Mouse (Mus musculus): Measurements from ENCODE around the gene Oas3. TPM values are rescaled to one million over a fixed set of nuclear protein-coding genes. Genes with fewer than 3 reads are reported as not detected.
"Not testable (repeated sequence)": the region's sequence is repeated elsewhere in the genome, so short reads cannot be mapped to it uniquely, and the experiment has no call there.

The Oas3 gene
- total RNA-seq (2017): 72.6 and 77.3 TPM in 2 replicates

DNA sequence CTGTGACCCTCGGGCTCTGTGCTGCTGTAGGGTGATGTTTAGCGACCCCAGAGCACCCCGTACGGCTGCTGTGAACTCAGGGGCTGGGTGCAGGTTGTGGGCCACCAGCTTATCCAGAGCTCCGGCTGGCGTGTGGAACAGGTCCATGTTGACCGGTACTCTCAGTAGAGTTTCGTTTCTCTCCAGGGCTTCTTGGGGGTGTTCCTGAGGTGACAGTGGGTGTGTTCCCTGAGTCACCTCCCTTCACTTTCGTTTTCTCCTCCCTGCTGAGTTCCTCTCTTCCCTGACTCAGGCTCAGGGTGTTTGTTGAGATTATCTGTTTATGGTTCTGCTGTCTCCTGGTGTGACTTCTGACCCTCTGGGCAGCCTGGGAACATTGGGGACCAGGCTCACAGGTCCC is at the start of gene Oas3:
Gene Oas3, minus strand, starts transcription at position 184 of the 400 bp plus-strand sequence.
- peak; percentile 62 for ATAC-seq (ENCODE audit: extremely low read depth, insufficient number of reproducible peaks, low FRiP score, poor library complexity, severe bottlenecking)

DNA sequence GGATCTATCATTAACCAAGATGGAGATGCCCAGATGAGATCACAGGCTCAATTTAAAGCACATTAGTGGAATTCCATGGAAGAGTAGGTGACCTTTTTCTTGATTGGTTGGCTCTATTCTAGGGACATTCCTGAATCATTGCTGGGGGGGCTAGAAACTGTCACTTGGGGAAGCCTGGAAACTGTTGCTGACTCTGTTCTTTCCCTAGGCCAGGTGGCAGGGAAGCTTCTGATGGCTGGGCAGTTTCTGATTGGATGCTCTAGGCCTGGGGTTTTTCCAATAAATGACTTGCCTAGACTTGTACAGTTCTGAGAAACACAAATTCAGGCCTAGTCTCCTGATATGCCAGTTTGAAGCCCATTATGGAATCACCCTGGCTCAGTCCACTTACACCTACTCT is 41.5 kb upstream of the Oas3 start:
- ATAC-seq (ENCODE audit: extremely low read depth, insufficient number of reproducible peaks, low FRiP score, poor library complexity, severe bottlenecking): no peak

DNA sequence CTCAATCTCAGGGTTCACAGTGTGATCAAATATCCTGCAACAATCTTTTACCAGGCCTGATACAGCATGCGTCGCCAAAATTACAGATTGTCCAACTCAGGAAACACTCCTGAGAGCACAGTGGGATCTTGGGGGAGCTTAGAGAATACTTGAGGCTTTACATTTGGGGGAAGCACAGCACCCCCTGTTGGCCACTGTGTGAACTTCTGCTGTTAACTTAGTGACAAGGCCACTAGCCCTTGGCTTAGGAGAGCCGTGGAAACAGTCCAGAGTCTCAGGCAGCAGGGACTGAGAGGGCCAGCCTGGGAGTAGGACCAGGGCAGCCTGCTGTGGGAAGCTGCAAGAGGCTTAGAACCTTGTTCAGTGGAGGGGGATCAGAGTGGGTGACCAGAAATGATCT is 38.5 kb upstream of the Oas3 start:
- ATAC-seq (ENCODE audit: extremely low read depth, insufficient number of reproducible peaks, low FRiP score, poor library complexity, severe bottlenecking): 0 out of 2 replicates have a peak, but pooled peaks have one; percentile 32

DNA sequence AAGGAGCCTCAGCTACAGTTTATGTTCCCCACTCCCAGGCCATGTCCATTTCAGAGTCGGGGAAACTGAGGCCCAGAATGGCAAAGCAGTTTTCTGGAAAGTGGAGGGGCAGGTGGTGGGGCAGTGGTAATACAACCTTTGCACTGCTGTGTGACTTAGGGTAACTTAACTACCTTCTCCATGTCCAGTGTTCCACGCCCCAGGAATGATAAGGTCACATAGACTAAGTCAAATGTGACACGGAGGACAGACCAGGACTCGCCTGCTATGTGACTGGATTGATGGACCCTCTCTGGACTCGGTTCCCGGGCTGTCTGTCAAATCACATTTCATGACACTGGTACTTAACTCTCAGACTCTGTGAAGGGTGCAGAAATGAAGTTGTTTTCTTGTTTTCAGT is 35.6 kb upstream of the Oas3 start:
- ATAC-seq (ENCODE audit: extremely low read depth, insufficient number of reproducible peaks, low FRiP score, poor library complexity, severe bottlenecking): no peak

DNA sequence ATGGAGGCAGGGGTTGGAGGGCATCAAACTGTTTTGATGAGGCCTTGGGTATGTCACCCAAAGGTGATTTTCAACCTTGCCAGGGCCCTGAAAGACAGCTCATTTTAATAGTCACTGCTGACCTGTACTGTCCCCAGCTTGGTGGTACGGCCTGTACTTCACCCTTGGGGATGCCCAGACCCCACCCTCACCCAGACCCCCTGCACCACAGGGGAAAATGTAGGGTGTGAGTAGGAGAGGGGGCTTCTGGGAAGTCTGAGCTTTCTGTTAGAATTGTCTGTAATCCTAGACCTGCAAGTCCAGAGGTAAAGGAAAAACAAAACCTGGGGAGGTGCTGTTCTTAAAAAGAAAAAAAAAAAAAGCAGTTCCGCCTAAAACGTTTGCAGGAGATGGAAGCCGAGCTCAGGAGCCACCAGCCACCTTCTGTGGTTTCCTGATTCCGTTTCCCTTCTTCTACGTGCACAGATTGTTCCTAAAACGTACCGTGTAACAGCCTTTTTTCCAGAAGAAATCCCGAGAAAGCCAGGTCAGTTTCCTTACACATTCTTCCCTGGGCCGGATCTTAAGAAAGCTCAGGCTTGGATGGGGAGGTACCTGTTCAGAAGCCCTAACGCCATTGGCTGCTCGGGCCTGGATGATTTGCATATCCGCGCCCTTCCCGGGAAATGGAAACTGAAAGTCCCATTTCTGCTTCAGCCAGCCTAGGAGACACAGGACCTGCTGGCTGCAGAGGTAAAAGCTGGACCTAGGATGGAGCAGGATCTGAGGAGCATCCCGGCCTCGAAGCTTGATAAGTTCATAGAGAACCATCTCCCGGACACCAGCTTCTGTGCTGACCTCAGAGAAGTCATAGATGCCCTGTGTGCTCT is 34.7 kb upstream of the Oas3 start, which contains the start of gene Oas1c:
Gene Oas1c, minus strand, starts transcription at position 564 of the 869 bp plus-strand sequence.
- ATAC-seq (ENCODE audit: extremely low read depth, insufficient number of reproducible peaks, low FRiP score, poor library complexity, severe bottlenecking): peak; percentile 81

DNA sequence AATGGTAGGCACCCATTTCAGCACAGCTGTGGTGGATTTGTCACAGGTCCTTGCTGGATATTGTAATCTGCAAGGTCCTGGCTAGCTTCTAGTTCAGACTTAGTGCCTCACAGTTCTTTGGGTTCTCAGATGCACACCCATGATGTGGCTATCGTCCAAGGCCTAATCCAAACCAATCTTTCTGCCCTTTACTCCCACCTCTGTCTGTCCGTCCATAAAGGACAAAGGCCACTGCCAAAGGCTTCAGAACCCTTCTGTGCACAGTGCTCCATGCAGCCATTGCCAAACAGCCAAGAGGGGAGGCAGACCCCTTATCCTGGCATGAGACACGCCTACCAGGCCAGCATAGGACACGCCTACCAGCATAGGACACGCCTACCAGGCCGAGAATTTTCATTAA is 31.7 kb upstream of the Oas3 start:
- no peak for ATAC-seq (ENCODE audit: extremely low read depth, insufficient number of reproducible peaks, low FRiP score, poor library complexity, severe bottlenecking)

DNA sequence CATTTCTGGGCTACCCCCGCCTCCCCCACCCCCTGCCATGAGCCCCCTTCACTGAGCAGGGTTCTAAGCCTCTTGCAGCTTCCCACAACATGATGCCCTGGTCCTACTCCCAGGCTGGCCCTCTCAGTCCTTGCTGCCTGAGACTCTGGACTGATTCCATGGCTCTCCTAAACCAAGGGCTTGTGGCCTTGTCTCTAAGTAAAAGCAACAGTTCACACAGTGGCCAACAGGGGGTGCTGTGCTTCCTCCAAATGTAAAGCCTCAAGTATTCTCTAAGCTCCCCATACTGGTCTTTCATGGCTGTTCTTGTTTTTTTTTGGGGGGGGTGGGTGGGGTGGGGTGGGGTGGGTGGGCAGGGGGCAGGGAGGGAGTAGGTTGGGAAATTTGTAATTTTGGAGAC is 29.0 kb upstream of the Oas3 start:
- peak; percentile 49 for ATAC-seq (ENCODE audit: extremely low read depth, insufficient number of reproducible peaks, low FRiP score, poor library complexity, severe bottlenecking)

DNA sequence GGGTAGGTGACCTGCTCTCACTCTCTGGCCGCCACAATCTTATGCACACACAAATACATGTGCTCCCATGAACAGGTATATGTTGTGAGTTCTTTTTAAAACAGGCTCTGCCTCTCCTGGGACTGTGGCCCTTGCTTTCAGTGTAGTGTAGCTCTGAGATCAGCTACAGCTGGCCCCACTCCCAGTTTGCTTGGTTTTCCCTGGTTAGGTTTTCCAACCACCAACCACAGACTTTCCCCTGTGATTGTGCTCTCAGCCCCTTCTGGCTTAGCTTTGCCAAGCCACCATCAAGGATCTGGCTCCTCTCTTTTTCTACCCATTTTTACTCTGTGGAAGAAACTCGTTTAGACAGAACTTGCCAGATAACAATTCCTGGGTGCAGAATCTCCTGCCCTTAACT is 26.1 kb upstream of the Oas3 start:
- ATAC-seq (ENCODE audit: extremely low read depth, insufficient number of reproducible peaks, low FRiP score, poor library complexity, severe bottlenecking): no peak

DNA sequence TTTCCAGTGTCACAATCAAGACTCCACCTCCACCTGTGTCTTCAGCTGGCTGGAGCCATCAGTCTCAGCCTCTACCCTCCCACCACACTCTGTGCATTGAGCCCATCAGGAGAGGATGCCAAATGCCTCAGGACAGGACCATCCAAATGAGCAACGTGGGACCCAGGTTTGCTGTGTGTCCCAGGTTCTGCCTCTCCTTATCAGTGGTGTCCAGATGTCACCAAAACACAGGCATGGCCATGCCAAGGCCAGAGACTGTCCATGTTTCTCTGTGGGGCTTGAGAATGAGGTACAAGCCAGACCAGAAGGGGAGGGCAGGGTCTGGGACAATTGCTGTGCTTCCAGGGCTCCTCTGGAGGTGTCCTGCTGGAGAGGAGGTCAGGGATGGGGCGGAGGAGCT is 21.5 kb upstream of the Oas3 start:
- not testable (repeated sequence) for ATAC-seq (ENCODE audit: extremely low read depth, insufficient number of reproducible peaks, low FRiP score, poor library complexity, severe bottlenecking)

DNA sequence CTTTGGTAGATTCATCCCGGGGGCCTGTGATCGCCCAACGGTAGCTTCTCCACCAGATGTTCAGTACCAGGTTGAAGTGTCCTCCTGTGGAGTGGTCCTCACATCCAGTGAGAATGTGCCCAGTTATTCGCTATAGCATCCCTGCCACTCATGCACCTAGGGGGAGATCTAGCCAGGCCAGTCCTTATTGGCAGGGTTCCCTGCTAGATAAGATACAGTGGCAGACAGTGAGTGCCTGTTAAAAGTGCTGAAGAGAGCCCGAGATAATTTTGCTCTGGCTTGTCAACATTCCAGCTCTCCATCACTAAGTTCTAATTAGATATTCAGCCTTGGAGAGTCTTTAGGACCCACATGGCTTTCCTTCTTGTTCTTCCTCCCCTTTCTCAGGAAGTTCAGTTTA is 20.7 kb upstream of the Oas3 start:
- ATAC-seq (ENCODE audit: extremely low read depth, insufficient number of reproducible peaks, low FRiP score, poor library complexity, severe bottlenecking): not testable (repeated sequence)

DNA sequence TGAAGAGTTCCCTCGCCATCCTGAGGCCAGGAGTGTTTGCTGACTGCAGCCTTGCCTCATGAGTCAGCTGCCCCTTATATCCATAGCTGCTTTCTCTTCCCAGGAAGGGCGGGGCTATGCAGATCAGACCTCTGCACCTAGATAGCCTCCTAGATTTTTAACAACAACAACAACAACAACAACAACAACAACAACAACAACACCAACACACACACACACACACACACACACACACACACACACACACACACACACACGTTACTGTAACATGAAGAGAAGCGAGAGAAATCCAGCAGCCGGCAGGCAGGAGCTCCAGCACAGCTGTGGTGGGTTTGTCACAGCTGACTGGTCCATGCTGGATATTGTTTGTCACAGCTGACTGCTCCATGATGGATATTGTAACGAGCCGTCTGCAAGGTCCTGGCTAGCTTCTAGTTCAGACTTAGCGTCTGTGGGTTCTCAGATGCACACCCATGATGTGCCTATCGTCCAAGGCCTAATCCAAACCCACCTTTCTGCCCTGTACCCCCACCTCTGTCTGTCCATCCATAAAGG is 18.1 kb upstream of the Oas3 start, which contains the start of gene Oas1e:
Gene Oas1e, minus strand, starts transcription at position 51 of the 555 bp plus-strand sequence.
- not testable (repeated sequence) for ATAC-seq (ENCODE audit: extremely low read depth, insufficient number of reproducible peaks, low FRiP score, poor library complexity, severe bottlenecking)

DNA sequence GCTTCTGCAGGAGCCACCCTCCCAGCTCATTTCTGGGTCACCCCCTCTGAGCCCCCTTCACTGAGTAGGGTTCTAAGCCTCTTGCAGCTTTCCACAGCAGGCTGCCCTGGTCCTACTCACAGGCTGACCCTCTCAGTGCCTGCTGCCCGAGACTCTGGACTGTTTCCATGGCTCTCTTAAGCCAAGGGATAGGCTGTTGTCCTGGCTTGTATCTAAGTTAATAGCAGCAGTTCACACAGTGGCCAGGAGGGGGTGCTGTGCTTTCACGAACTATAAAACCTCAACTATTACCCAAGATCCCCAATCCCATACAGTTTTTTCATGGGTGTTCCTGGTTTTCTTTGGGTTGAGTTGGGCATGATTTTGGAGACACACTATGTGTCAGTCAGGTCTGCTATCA is 15.6 kb upstream of the Oas3 start:
- peak; percentile 39; the same call in 1 of the 2 replicates for ATAC-seq (ENCODE audit: extremely low read depth, insufficient number of reproducible peaks, low FRiP score, poor library complexity, severe bottlenecking)

DNA sequence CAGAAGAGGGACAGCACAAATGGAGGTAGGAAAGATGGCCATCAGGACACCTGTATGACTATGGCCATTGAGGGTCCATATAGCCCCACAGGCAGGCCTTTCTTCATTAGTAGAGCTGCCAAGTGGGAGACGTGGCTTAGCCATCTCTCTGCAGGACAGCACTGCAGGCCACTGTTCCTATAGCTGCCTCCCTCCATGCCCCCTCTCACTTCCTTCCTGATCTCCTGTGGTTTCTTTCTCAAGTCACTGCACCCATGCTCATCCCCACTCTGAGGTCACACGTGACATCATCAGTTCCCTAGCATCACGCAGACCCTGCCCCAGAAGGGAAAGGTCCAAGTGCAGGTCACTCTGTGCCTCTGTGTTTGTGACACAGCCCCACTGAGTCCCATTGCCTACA is 9.6 kb upstream of the Oas3 start:
- ATAC-seq (ENCODE audit: extremely low read depth, insufficient number of reproducible peaks, low FRiP score, poor library complexity, severe bottlenecking): 0 out of 2 replicates have a peak, but pooled peaks have one; percentile 25

DNA sequence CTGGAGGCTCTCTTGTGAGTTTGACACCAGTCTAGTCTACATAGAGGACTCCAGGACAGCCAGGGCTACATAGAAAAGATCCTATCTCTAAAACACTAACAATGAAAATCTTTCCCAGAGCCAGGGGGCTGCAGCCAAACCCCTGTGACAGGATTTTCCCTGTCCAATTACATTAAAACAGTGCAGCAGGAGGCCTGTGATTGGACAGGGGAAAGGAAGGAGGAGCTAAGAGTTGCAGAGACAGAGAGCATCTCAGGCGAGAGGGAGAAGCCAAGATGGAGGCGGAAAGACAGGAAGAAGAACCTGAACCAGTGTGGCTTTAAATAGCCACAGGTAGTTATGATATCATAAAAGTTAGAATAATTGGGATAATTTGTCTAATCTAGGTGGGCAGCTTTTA is 5.0 kb upstream of the Oas3 start:
- ATAC-seq (ENCODE audit: extremely low read depth, insufficient number of reproducible peaks, low FRiP score, poor library complexity, severe bottlenecking): no peak

DNA sequence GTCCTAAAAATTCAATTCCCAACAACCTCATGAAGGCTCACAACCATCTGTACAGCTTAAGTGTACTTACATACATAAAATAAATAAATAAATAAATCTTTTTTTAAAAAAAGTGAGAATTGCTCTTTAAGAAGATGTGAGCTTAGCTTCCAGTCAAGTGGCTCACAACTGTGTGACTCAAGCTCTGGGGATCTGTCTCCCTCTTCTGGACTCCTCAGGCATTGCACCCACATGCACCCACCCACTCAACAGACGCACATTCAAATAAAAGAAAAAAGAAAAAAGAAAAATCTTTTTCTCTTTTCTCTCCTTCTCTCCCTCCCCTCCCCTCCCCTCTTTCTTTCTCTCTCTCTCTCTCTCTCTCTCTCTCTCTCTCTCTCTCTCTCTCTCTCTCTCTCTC is 4.2 kb upstream of the Oas3 start:
- ATAC-seq (ENCODE audit: extremely low read depth, insufficient number of reproducible peaks, low FRiP score, poor library complexity, severe bottlenecking): no peak

DNA sequence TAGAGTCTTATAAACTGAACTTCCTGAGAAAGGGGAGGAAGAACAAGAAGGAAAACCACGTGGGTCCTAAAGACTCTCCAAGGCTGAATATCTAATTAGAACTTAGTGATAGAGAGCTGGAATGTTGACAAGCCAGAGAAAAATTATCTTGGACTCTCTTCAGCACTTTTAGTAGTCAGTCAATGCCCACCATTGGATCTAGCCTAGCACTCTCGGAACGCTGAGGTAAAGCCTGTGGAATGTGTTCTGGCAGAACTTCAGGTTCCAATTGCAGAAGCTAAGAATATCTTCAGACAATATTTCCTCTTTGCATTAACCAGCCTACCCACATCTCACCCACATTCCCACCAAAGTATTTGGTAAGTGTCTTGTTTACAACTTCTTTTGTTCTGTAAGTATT is 2.5 kb upstream of the Oas3 start:
- no peak for ATAC-seq (ENCODE audit: extremely low read depth, insufficient number of reproducible peaks, low FRiP score, poor library complexity, severe bottlenecking)

DNA sequence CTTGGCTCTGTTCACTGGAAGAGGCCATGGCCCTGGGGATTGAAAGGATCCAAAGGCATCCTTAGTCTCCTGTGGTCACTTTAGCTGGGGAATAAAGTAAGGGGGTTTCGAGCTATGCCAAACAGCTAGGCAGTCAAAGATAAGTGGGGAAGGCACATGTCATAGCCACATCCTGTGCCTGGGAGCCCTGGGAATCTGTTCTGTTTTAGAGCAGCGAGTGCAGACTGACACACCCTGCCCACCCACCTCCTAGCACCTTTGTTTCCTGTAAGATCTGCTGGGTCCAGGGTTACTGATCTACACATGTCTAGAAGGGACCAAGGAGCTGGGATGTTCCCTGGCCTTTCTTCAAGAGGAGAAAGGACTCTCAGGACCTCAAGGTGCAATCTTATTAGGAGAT is 1.5 kb upstream of the Oas3 start:
- ATAC-seq (ENCODE audit: extremely low read depth, insufficient number of reproducible peaks, low FRiP score, poor library complexity, severe bottlenecking): no peak

DNA sequence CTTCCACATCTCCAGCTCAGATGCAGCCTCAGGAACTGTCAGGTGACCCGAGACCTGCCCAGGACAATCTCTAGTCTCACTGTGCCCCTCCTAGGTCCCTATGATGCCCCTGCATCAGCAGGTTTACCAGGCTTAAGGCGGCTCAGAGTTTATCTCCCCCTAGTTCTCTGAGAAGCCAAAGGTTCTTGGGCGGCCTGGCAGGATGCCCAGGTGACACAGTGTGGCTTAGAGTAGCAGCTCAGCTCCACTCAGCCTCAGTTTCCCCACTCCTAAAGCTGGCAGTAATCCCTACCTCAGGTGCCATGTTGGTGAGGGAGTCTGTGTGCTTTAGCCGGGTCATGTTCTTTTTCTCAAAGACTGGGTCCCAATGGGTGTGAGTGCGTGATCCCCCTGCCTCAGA is 660 bp downstream of the Oas3 start:
- no peak for ATAC-seq (ENCODE audit: extremely low read depth, insufficient number of reproducible peaks, low FRiP score, poor library complexity, severe bottlenecking)

DNA sequence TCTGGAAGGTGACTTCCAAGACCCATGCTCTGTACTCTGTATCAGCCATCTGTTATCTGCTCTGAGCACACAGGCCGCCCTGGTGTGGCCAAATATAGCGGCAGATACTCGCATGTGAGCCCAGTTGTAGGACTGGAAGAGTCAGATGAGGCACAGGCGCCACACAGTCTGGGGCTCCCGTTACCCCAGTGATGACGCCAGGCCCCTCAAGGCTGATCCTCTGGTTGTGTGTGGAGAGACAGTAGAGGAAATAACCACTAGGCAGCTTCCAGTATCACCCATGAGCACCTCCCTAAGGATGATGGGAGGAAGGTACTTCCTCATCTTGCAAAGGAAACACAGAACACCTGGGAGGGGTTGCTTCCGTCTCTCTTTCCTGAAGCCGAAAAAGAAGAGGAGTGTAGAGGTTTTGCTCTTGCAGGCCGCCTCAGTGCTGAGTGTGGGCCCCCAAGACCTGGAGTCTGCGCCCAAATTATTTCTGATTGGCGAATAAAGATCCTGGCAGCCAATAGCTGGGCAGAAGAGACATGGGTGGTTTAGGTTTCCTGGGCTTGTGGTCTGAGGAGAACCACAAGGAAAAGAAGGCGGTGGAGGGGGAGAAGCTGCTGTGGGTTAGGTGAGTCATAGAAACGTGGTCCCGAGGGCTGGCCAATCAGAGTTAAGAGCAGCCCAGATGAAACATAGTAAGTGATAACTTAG is 2.0 kb downstream of the Oas3 start:
- ATAC-seq (ENCODE audit: extremely low read depth, insufficient number of reproducible peaks, low FRiP score, poor library complexity, severe bottlenecking): peak; percentile 44

DNA sequence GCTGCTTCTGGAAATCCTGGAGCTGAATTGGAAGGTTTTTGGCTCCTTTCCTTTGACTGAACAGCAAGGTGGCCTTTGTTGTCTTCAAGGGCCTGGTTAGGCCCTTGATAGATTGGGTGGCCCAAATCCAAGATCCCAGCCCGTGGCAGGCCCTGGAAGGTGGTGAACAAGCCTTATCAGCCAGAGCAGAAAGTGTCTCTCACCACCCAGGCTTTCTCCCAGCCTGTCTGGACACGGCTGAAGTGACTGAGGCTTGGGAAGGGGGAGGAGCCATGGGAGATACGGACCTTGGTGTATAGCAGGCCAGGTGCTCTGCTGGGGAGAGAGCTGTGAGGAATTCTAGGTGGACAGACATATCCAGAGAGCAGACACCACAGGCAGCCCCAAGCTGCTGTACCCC is 8.1 kb downstream of the Oas3 start:
- ATAC-seq (ENCODE audit: extremely low read depth, insufficient number of reproducible peaks, low FRiP score, poor library complexity, severe bottlenecking): no peak

All from neutrophil, adult 5-6 weeks (primary cell).